Mouse (Mus musculus): ENCODE data around the gene Nfya. TPM values are rescaled to one million over a fixed set of nuclear protein-coding genes. Genes with fewer than 3 reads are reported as not detected.
A peak's percentile ranks its signal among the peaks of the same experiment; 100 is the strongest.
"Not testable (repeated sequence)": the region's sequence is repeated elsewhere in the genome, so short reads cannot be mapped to it uniquely, and the experiment has no call there.

Nfya gene
- total RNA-seq, 1 experiment from 2014 or later = 92.6 TPM

DNA sequence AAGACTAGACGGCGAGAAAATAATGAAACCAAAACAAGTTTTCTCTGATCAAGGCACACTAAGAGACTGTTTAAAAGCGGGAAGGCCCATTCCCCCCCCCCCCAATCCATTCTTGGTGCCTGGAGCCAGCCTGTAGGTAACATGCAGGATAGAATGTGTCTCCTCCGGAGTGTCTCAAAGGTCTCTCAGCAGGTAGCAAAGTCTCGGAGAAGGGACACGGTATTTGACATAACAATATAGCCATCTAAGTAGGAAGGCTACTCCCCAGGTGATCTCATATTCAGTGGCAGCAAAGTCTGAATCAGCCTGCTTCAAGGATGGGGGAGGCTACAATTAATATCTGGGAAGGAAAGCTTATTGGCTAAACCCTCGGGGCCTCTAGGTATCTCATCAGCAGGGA lies 56.7 kb downstream of the Nfya start:
- not testable (repeated sequence) for ATAC-seq (replicated peaks; ENCODE audit: low read depth, poor library complexity, severe bottlenecking)

GRCm38 (mm10) chr17:48350681-48351193 lies 59.0 kb downstream of the Nfya start:
- no peak for ATAC-seq (replicated peaks; ENCODE audit: low read depth, poor library complexity, severe bottlenecking)

DNA sequence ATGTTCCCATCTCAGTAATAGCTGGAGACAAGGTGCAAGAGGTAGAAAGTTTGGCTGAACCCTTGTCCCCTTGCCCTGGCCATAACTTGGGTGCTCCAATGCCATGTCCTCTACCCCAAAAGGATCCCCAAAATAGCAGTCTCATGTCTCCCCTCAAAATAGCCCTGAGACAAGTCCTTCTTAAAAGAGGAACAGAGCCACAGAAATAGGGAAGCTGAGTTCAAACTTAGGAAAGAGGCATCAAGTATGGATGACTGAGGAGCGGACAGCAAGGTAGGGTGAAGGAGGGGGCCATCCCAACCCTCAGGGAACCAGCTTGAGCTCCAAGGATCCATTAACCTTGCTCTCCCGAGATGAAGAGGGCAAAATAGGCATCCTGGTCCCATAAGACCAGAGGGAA lies 62.4 kb downstream of the Nfya start:
- ATAC-seq (replicated peaks; ENCODE audit: low read depth, poor library complexity, severe bottlenecking) = peak; percentile 82

GRCm38 (mm10) chr17:48346834-48347233 lies 62.9 kb downstream of the Nfya start:
- no peak for ATAC-seq (replicated peaks; ENCODE audit: low read depth, poor library complexity, severe bottlenecking)

- ATAC-seq (replicated peaks; ENCODE audit: low read depth, poor library complexity, severe bottlenecking) = peak; percentile 57
Observed at GRCm38 (mm10) chr17:48346231-48346630, 63.5 kb downstream of the Nfya start, which contains the start of gene Trem2. Gene Trem2 (plus strand): TSS chr17:48346401.

GRCm38 (mm10) chr17:48345824-48346223 lies 63.9 kb downstream of the Nfya start:
- ATAC-seq (replicated peaks; ENCODE audit: low read depth, poor library complexity, severe bottlenecking) = no peak

- no peak for ATAC-seq (replicated peaks; ENCODE audit: low read depth, poor library complexity, severe bottlenecking)
Observed at GRCm38 (mm10) chr17:48343065-48343464, 66.6 kb downstream of the Nfya start.

- peak; percentile 53 for ATAC-seq (replicated peaks; ENCODE audit: low read depth, poor library complexity, severe bottlenecking)
Observed at GRCm38 (mm10) chr17:48341947-48342346, 67.8 kb downstream of the Nfya start.

GRCm38 (mm10) chr17:48340267-48340666 lies 69.4 kb downstream of the Nfya start:
- ATAC-seq (replicated peaks; ENCODE audit: low read depth, poor library complexity, severe bottlenecking) = no peak

Other genes with a start within 250 kb of the Nfya start
- gene A530064D06Rik, start 242.6 kb downstream of the Nfya start, total RNA-seq (2017) = 0.29 and 0.37 TPM in 2 replicates
- gene Trem1, start 177.1 kb downstream of the Nfya start, total RNA-seq (2017) = 1.4 and 2.9 TPM in 2 replicates
- gene Trem3, start 162.1 kb downstream of the Nfya start, total RNA-seq (2017) = 2.9 and 4.5 TPM in 2 replicates
- gene Treml4, start 145.6 kb downstream of the Nfya start, total RNA-seq (2017) = 0.58 TPM in 1 of 2 replicates, not detected in the other
- 46.2 and 61.0 TPM in 2 replicates for gene Treml2, start 110.4 kb downstream of the Nfya start, total RNA-seq (2017)
- gene B430306N03Rik, start 93.8 kb downstream of the Nfya start, total RNA-seq (2017) = 0.34 and 0.91 TPM in 2 replicates
- gene Trem2, start 63.5 kb downstream of the Nfya start, total RNA-seq (2017) = not detected in 2 replicates
- gene Treml1, start 50.0 kb downstream of the Nfya start, total RNA-seq (2017) = 14.1 and 21.0 TPM in 2 replicates
- 58.8 and 59.1 TPM in 2 replicates for gene Oard1, start 108 bp upstream of the Nfya start, total RNA-seq (2017)
- gene Apobec2, start 23.0 kb upstream of the Nfya start, total RNA-seq (2017) = 0.05 and 1.4 TPM in 2 replicates
- gene Tspo2, start 41.6 kb upstream of the Nfya start, total RNA-seq (2017) = 28.4 and 29.1 TPM in 2 replicates
- gene Unc5cl, start 45.0 kb upstream of the Nfya start, total RNA-seq (2017) = 2.1 and 2.2 TPM in 2 replicates

Data from common myeloid progenitor, adult 5-6 weeks (primary cell).